Mouse (Mus musculus) heart, postnatal 0 days (tissue): ENCODE data around the gene Arhgap23. TPM values are rescaled to one million over a fixed set of nuclear protein-coding genes. Genes with fewer than 3 reads are reported as not detected.

ENCODE experiments used
- ATAC-seq: fragments of 200-750 bp; cut with Nextera tagmentation; 2 replicates; pipeline ENCODE4 v1.8.0; 2017; ENCODE audit warnings: low read depth, moderate number of reproducible peaks, moderate library complexity; ENCODE audit not compliant: insufficient read depth
- DNase-seq: peaks from one replicate; pipeline ENCODE4 v3.0.0-alpha.2; 2016; ENCODE audit warnings: low spot score
- H3K27ac ChIP-seq: fragments of 300-500 bp; sonication (generic); 2 replicates; pipeline ENCODE4 v1.5.1; 2014; ENCODE audit warnings: low read depth, mild to moderate bottlenecking
- H3K27me3 ChIP-seq: fragments of 300-500 bp; sonication (generic); 2 replicates; pipeline ENCODE4 v1.6.1; 2014; ENCODE audit warnings: low read length, mixed read lengths; ENCODE audit not compliant: control insufficient read depth, insufficient read depth
- H3K36me3 ChIP-seq: fragments of 300-500 bp; sonication (generic); replicated peaks from 2 replicates; pipeline ENCODE4 v1.6.1; 2014; ENCODE audit warnings: low read length, mixed read lengths; ENCODE audit not compliant: control insufficient read depth, insufficient read depth
- H3K4me1 ChIP-seq: fragments of 300-500 bp; sonication (generic); 2 replicates; pipeline ENCODE4 v1.6.1; 2014; ENCODE audit warnings: antibody characterized with exemption; ENCODE audit not compliant: control insufficient read depth, insufficient read depth
- H3K4me2 ChIP-seq: fragments of 300-500 bp; sonication (generic); 2 replicates; pipeline ENCODE4 v1.6.1; 2014; ENCODE audit warnings: low read depth, mild to moderate bottlenecking, low read length, moderate library complexity
- H3K4me3 ChIP-seq: fragments of 300-500 bp; sonication (generic); 2 replicates; pipeline ENCODE4 v1.5.1; 2014; ENCODE audit warnings: low read depth, low read length
- H3K9ac ChIP-seq: fragments of 300-500 bp; sonication (generic); replicated peaks from 2 replicates; pipeline ENCODE4 v1.6.1; 2014; ENCODE audit warnings: low read depth, low read length, mixed read lengths
- H3K9me3 ChIP-seq: fragments of 300-500 bp; sonication (generic); replicated peaks from 2 replicates; pipeline ENCODE4 v1.6.1; 2016; ENCODE audit warnings: low read length; ENCODE audit not compliant: control insufficient read depth
- CTCF ChIP-seq: IDR thresholded peaks from 2 replicates; pipeline ENCODE4 v1.5.1; 2016; ENCODE audit warnings: antibody characterized with exemption, control low read depth, low read depth
- EP300 ChIP-seq: IDR thresholded peaks from 2 replicates; pipeline ENCODE4 v1.6.1; 2016; ENCODE audit warnings: antibody characterized with exemption, low read depth
- WGBS: fragments of 180-500 bp; shearing (Covaris S2); extraction: QIAGEN DNeasy Blood & Tissue Kit; methylation state at CpG from one replicate; pipeline ENCODE4 v1.1.7; 2014; 5-methylcytosine and 5-hydroxymethylcytosine counted together
- polyA plus RNA-seq: library from polyadenylated mRNA; unstranded; fragments of >200 nt; fragmentation: Nextera tagmentation; extraction: Ambion mirVana; gene quantifications from 2 replicates; pipeline ENCODE4 v1.2.1, GENCODE M21; 2015
- total RNA-seq: library from RNA; depleted of rRNA; stranded (reverse); fragments of >200 nt; gene quantifications from 2 replicates; pipeline ENCODE4 v1.2.3, GENCODE M21; 2014; ENCODE audit warnings: low replicate concordance

Arhgap23 gene
- total and polyA plus RNA-seq, 2 experiments from 2014 or later: 3.8 to 44.0 TPM

- no peak overlapping the region for H3K27ac ChIP-seq
- no peaks in the 10 kb centered on the region for H3K36me3 ChIP-seq
- no peak overlapping the region for H3K4me2 ChIP-seq
- H3K9me3 ChIP-seq: no peaks in the 10 kb centered on the region
- TF ChIP-seq CTCF (no peak), EP300 (no peak)
- no peak for DNase-seq
- no peaks in the 10 kb centered on the region for H3K4me1 ChIP-seq
- no peaks in the 10 kb centered on the region for H3K27me3 ChIP-seq
- H3K4me3 ChIP-seq: no peak overlapping the region
- H3K9ac ChIP-seq: no peak overlapping the region
- WGBS: 42% methylated on average over 5 of the region's 5 CpGs
- ATAC-seq: no peak
These were observed 93.7 kb downstream of the Arhgap23 start for GRCm38 (mm10) chr11:97509058-97509457.

- no peak overlapping the region for H3K27ac ChIP-seq
- H3K4me3 ChIP-seq: no peak overlapping the region
- no peaks in the 10 kb centered on the region for H3K36me3 ChIP-seq
- H3K27me3 ChIP-seq: no peaks in the 10 kb centered on the region
- DNase-seq (no peak), ATAC-seq (no peak)
- H3K9me3 ChIP-seq: no peaks in the 10 kb centered on the region
- TF ChIP-seq CTCF (no peak), EP300 (no peak)
- no peak overlapping the region for H3K4me2 ChIP-seq
- H3K4me1 ChIP-seq: no peaks in the 10 kb centered on the region
- WGBS: 75% methylated on average over 24 of the region's 24 CpGs
- H3K9ac ChIP-seq: no peak overlapping the region
These were observed 94.6 kb downstream of the Arhgap23 start for GRCm38 (mm10) chr11:97509715-97510485.

GRCm38 (mm10) chr11:97510966-97511660 lies 95.8 kb downstream of the Arhgap23 start:
- peak; percentile 73 for DNase-seq
- peak; percentile 50 for ATAC-seq
- Histone ChIP-seq H3K36me3 (no peaks in the 10 kb centered on the region), H3K4me1 (no peaks in the 10 kb centered on the region), H3K9ac (no peak overlapping the region), H3K9me3 (no peaks in the 10 kb centered on the region), H3K27me3 (no peaks in the 10 kb centered on the region), H3K27ac (peak overlapping the region; percentile 62; the same call in 1 of the 2 replicates), H3K4me2 (peak overlapping the region; percentile 44), H3K4me3 (0 out of 2 replicates have a peak overlapping the region, but pooled peaks have one; percentile 7)
- 31% methylated on average over 10 of the region's 10 CpGs for WGBS
- TF ChIP-seq CTCF: peak; percentile 74
- TF ChIP-seq EP300: no peak

GRCm38 (mm10) chr11:97511661-97512369 lies 96.5 kb downstream of the Arhgap23 start:
- Histone ChIP-seq H3K4me2 (peak overlapping the region; percentile 44), H3K4me3 (peak overlapping the region; percentile 14; the same call in 1 of the 2 replicates), H3K9ac (no peak overlapping the region), H3K4me1 (no peaks in the 10 kb centered on the region), H3K36me3 (no peaks in the 10 kb centered on the region), H3K9me3 (no peaks in the 10 kb centered on the region), H3K27me3 (no peaks in the 10 kb centered on the region), H3K27ac (peak overlapping the region; percentile 62)
- WGBS: 38% methylated on average over 13 of the region's 13 CpGs
- no peak for TF ChIP-seq EP300
- TF ChIP-seq CTCF: no peak
- ATAC-seq: peak; percentile 42
- peak; percentile 51 for DNase-seq

- Histone ChIP-seq H3K9ac (no peak overlapping the region), H3K27ac (peak overlapping the region; percentile 62; the same call in 1 of the 2 replicates), H3K4me2 (peak overlapping the region; percentile 44; the same call in 1 of the 2 replicates), H3K4me1 (no peaks in the 10 kb centered on the region), H3K36me3 (no peaks in the 10 kb centered on the region), H3K4me3 (peak overlapping the region; percentile 14; the same call in 1 of the 2 replicates), H3K27me3 (no peaks in the 10 kb centered on the region), H3K9me3 (no peaks in the 10 kb centered on the region)
- no peak for TF ChIP-seq CTCF
- 70% methylated on average over 6 of the region's 6 CpGs for WGBS
- ATAC-seq (no peak), DNase-seq (no peak)
These were observed 97.2 kb downstream of the Arhgap23 start for GRCm38 (mm10) chr11:97512511-97512910.
